Comparison of ENCODE assay signal across 8 mouse cellular contexts in the genomic region with DNA sequence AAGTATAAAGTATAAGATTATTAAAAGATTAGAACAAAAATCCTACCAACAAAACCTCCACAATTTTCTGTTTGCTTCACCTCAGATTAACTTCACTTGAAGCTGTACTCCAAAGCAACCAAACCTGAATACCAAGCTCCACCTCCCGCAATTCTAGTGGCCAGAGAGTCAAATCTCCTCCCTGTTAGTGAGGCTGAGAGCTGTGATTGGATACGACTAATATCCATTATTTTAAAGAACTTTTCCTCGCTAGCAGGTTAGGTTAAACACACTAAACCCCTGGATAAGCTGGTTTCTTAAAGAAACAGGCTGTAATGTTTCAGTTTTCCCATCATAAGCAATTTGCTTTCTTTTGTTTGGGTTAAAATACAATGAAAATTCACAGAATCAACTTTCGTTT. TPM values are rescaled to one million over a fixed set of nuclear protein-coding genes. Genes with fewer than 3 reads are reported as not detected.
DNase-seq lines count a peak whose midpoint lies in the region; ATAC-seq and TF ChIP-seq lines count a peak whose summit lies in the region.

No protein-coding gene starts in this region.

- peak overlapping the region; percentile 80 for H3K9ac ChIP-seq in heart, embryonic 13.5 days
- no peak overlapping the region for H3K9ac ChIP-seq in kidney, embryonic 16.5 days (replicated peaks; ENCODE audit: low read length)
- H3K9ac ChIP-seq in liver, adult 2 months (ENCODE audit: low read depth, low read length), result no peak overlapping the region
- H3K9ac ChIP-seq in stomach, embryonic 15.5 days, result no peak overlapping the region

- peaks cover 31% of the 10 kb centered on the region for H3K4me1 ChIP-seq in heart, embryonic 13.5 days
- H3K4me1 ChIP-seq in kidney, embryonic 16.5 days (ENCODE audit: insufficient read depth, low read length), result peaks cover 14% of the 10 kb centered on the region
- peaks cover 21% of the 10 kb centered on the region for H3K4me1 ChIP-seq in liver, adult 2 months (ENCODE audit: control insufficient read depth, insufficient read depth, low read length)
- H3K4me1 ChIP-seq in stomach, embryonic 15.5 days, result 0 out of 2 replicates have a peak, but pooled peaks cover 3% of the 10 kb centered on the region

- H3K4me2 ChIP-seq in heart, embryonic 13.5 days, result peak overlapping the region; percentile 62
- H3K4me2 ChIP-seq in kidney, embryonic 16.5 days (replicated peaks; ENCODE audit: low read depth, low read length), result no peak overlapping the region; the same call in 1 of the 2 replicates
- peak overlapping the region; percentile 43; the same call in 1 of the 2 replicates for H3K4me2 ChIP-seq in stomach, embryonic 15.5 days

- WGBS in heart, embryonic 13.5 days, result 4% methylated on average over 4 of the region's 4 CpGs
- 0% methylated on average over 4 of the region's 4 CpGs for WGBS in kidney, embryonic 16.5 days
- WGBS in liver, adult 2 months, result 8% methylated on average over 4 of the region's 4 CpGs
- 0% methylated on average over 4 of the region's 4 CpGs for WGBS in stomach, embryonic 15.5 days

- no peak for TF ChIP-seq POLR2A in liver, adult 2 months (IDR thresholded peaks at IDR 0.05; ENCODE audit: extremely low read depth, insufficient read depth, low read length)

- no peaks in the 10 kb centered on the region for H3K36me3 ChIP-seq in heart, embryonic 13.5 days
- no peaks in the 10 kb centered on the region for H3K36me3 ChIP-seq in kidney, embryonic 16.5 days (ENCODE audit: insufficient read depth, low read length)
- H3K36me3 ChIP-seq in liver, adult 2 months (ENCODE audit: control insufficient read depth, insufficient read depth, low read length), result no peaks in the 10 kb centered on the region
- H3K36me3 ChIP-seq in stomach, embryonic 15.5 days, result no peaks in the 10 kb centered on the region

- DNase-seq in CD8-positive naive resting alpha-beta T cell, adult 2 months (ENCODE audit: low read depth in 2 of 2, low spot score in 2 of 2), result peak; percentile 29 to 45
- DNase-seq in c-Kit-negative CD71-positive TER-119-positive erythroid progenitor cells, embryonic 14.5 days (ENCODE audit: low read depth, low spot score), result peak; percentile 76
- peak; percentile 78 for DNase-seq in fat pad, adult 2 months (ENCODE audit: extremely low read depth, low read depth, low spot score)
- DNase-seq in liver, adult 2 months (ENCODE audit: extremely low read depth, low read depth, low spot score), result peak; percentile 80

- peak; percentile 73 for ATAC-seq in heart, embryonic 13.5 days (ENCODE audit: extremely low read depth, insufficient number of reproducible peaks, low FRiP score, low TSS enrichment)
- ATAC-seq in kidney, embryonic 16.5 days (ENCODE audit: low FRiP score, low TSS enrichment), result peak; percentile 99
- ATAC-seq in monocyte, adult 5-6 weeks (replicated peaks; ENCODE audit: insufficient number of reproducible peaks, low FRiP score, low TSS enrichment, poor library complexity, severe bottlenecking), result peak; percentile 99
- peak; percentile 98 for ATAC-seq in stomach, embryonic 15.5 days (ENCODE audit: insufficient read depth, low FRiP score, low read depth)

- H3K27me3 ChIP-seq in heart, embryonic 13.5 days (replicated peaks), result no peaks in the 10 kb centered on the region
- no peaks in the 10 kb centered on the region for H3K27me3 ChIP-seq in kidney, embryonic 16.5 days (ENCODE audit: insufficient read depth, low read length)
- H3K27me3 ChIP-seq in liver, adult 2 months (ENCODE audit: control insufficient read depth, insufficient read depth, low read length), result no peaks in the 10 kb centered on the region
- no peaks in the 10 kb centered on the region for H3K27me3 ChIP-seq in stomach, embryonic 15.5 days (replicated peaks)

- peak overlapping the region; percentile 59 for H3K4me3 ChIP-seq in heart, embryonic 13.5 days
- peak overlapping the region; percentile 45 for H3K4me3 ChIP-seq in kidney, embryonic 16.5 days (ENCODE audit: low read length)
- H3K4me3 ChIP-seq in liver, adult 2 months (ENCODE audit: insufficient read depth, low read depth, low read length), result peak overlapping the region; percentile 38; the same call in 1 of the 2 replicates
- H3K4me3 ChIP-seq in stomach, embryonic 15.5 days (replicated peaks), result peak overlapping the region; percentile 40

- H3K27ac ChIP-seq in heart, embryonic 13.5 days (replicated peaks), result no peak overlapping the region
- no peak overlapping the region for H3K27ac ChIP-seq in kidney, embryonic 16.5 days (ENCODE audit: low read length)
- no peak overlapping the region for H3K27ac ChIP-seq in liver, adult 2 months (replicated peaks; ENCODE audit: insufficient read depth, low read depth, low read length)
- no peak overlapping the region for H3K27ac ChIP-seq in stomach, embryonic 15.5 days

- no peak for TF ChIP-seq CTCF in liver, adult 2 months (IDR thresholded peaks at IDR 0.05; ENCODE audit: low read depth, low read length)

- peaks cover 22% of the 10 kb centered on the region; the same call in 1 of the 2 replicates for H3K79me2 ChIP-seq in liver, adult 2 months (ENCODE audit: control insufficient read depth, insufficient read depth, low read length)

- no peaks in the 10 kb centered on the region for H3K9me3 ChIP-seq in heart, embryonic 13.5 days
- H3K9me3 ChIP-seq in kidney, embryonic 16.5 days (ENCODE audit: low read length), result no peaks in the 10 kb centered on the region
- no peaks in the 10 kb centered on the region for H3K9me3 ChIP-seq in stomach, embryonic 15.5 days

RNA-seq across cellular contexts. Expression of a gene that starts 10.5 kb away (rescaled TPM):
- polyA plus RNA-seq in heart, embryonic 13.5 days (2015; fragmentation: Nextera tagmentation; extraction: Ambion mirVana), result 134 and 149 TPM in 2 replicates
- polyA plus RNA-seq in kidney, embryonic 16.5 days (2015; fragmentation: Nextera tagmentation; extraction: Ambion mirVana), result 181 and 189 TPM in 2 replicates
- total RNA-seq in liver, adult 2 months (2014; rRNA removed), result 130 and 134 TPM in 2 replicates
- polyA plus RNA-seq in liver, adult 2 months (2012; rRNA removed), result 77.2 and 94.2 TPM in 2 replicates
- 176 to 191 TPM (median 189 TPM) in 3 replicates for total RNA-seq in monocyte, adult 5-6 weeks (2017)
- 177 and 188 TPM in 2 replicates for polyA plus RNA-seq in stomach, embryonic 15.5 days (2015; fragmentation: Nextera tagmentation; extraction: Ambion mirVana)
